Mouse (Mus musculus): ENCODE results near the gene Gm10553. TPM values are rescaled to one million over a fixed set of nuclear protein-coding genes. Genes with fewer than 3 reads are reported as not detected.
"Not testable (repeated sequence)": the region's sequence is repeated elsewhere in the genome, so short reads cannot be mapped to it uniquely, and the experiment has no call there.

Gm10553 gene
- polyA plus RNA-seq, 1 experiment, result not detected

- WGBS, result 60% methylated on average over 1 of the region's 7 CpGs
- DNase-seq (ENCODE audit: low read depth in 1 of 2, low spot score in 2 of 2), result not testable (repeated sequence)
Measured at GRCm38 (mm10) chr1:85109753-85110152, 9.8 kb downstream of the Gm10553 start, which contains the start of gene A530032D15Rik. Gene A530032D15Rik, minus strand, starts transcription at chr1:85109853.

GRCm38 (mm10) chr1:85110876-85111275 is 10.9 kb downstream of the Gm10553 start:
- H3K36me3 ChIP-seq (ENCODE audit: control insufficient read depth, insufficient read depth, low read length); H3K27ac ChIP-seq (ENCODE audit: insufficient read depth, low read length); H3K27me3 ChIP-seq (ENCODE audit: control insufficient read depth, insufficient read depth, low read length); DNase-seq (ENCODE audit: low read depth in 1 of 2, low spot score in 2 of 2); H3K4me3 ChIP-seq (ENCODE audit: extremely low read depth, insufficient read depth, insufficient read length); H3K4me1 ChIP-seq (ENCODE audit: control insufficient read depth, insufficient read depth, insufficient read length): not testable (repeated sequence)
- 80% methylated on average over 3 of the region's 3 CpGs for WGBS

More at GRCm38 (mm10) chr1:85109753-85110152, 9.8 kb downstream of the Gm10553 start, which contains the start of gene A530032D15Rik:
- H3K27me3 ChIP-seq (ENCODE audit: control insufficient read depth, insufficient read depth, low read length); H3K4me1 ChIP-seq (ENCODE audit: control insufficient read depth, insufficient read depth, insufficient read length); H3K4me3 ChIP-seq (ENCODE audit: extremely low read depth, insufficient read depth, insufficient read length); H3K27ac ChIP-seq (ENCODE audit: insufficient read depth, low read length); H3K36me3 ChIP-seq (ENCODE audit: control insufficient read depth, insufficient read depth, low read length): not testable (repeated sequence)

GRCm38 (mm10) chr1:85111572-85111971 is 11.6 kb downstream of the Gm10553 start:
- peak; percentile 40 to 71 for DNase-seq (ENCODE audit: low read depth in 1 of 2, low spot score in 2 of 2)

GRCm38 (mm10) chr1:85112266-85112665 is 12.3 kb downstream of the Gm10553 start:
- H3K27me3 ChIP-seq (ENCODE audit: control insufficient read depth, insufficient read depth, low read length); H3K4me3 ChIP-seq (ENCODE audit: extremely low read depth, insufficient read depth, insufficient read length); H3K27ac ChIP-seq (ENCODE audit: insufficient read depth, low read length); DNase-seq (ENCODE audit: low read depth in 1 of 2, low spot score in 2 of 2); H3K36me3 ChIP-seq (ENCODE audit: control insufficient read depth, insufficient read depth, low read length); H3K4me1 ChIP-seq (ENCODE audit: control insufficient read depth, insufficient read depth, insufficient read length): not testable (repeated sequence)
- WGBS, result 85% methylated on average over 7 of the region's 7 CpGs

More at GRCm38 (mm10) chr1:85111572-85111971, 11.6 kb downstream of the Gm10553 start:
- not testable (repeated sequence) for H3K4me3 ChIP-seq (ENCODE audit: extremely low read depth, insufficient read depth, insufficient read length); H3K4me1 ChIP-seq (ENCODE audit: control insufficient read depth, insufficient read depth, insufficient read length); H3K36me3 ChIP-seq (ENCODE audit: control insufficient read depth, insufficient read depth, low read length); H3K27ac ChIP-seq (ENCODE audit: insufficient read depth, low read length); H3K27me3 ChIP-seq (ENCODE audit: control insufficient read depth, insufficient read depth, low read length)
- WGBS, result 49% methylated on average over 10 of the region's 10 CpGs

GRCm38 (mm10) chr1:85112889-85113288 is 12.9 kb downstream of the Gm10553 start:
- not testable (repeated sequence) for H3K4me3 ChIP-seq (ENCODE audit: extremely low read depth, insufficient read depth, insufficient read length); H3K27me3 ChIP-seq (ENCODE audit: control insufficient read depth, insufficient read depth, low read length); H3K27ac ChIP-seq (ENCODE audit: insufficient read depth, low read length); DNase-seq (ENCODE audit: low read depth in 1 of 2, low spot score in 2 of 2); H3K4me1 ChIP-seq (ENCODE audit: control insufficient read depth, insufficient read depth, insufficient read length); H3K36me3 ChIP-seq (ENCODE audit: control insufficient read depth, insufficient read depth, low read length)
- WGBS, result 75% methylated on average over 2 of the region's 5 CpGs

GRCm38 (mm10) chr1:85114078-85114477 is 14.1 kb downstream of the Gm10553 start:
- H3K4me1 ChIP-seq (ENCODE audit: control insufficient read depth, insufficient read depth, insufficient read length); H3K36me3 ChIP-seq (ENCODE audit: control insufficient read depth, insufficient read depth, low read length); DNase-seq (ENCODE audit: low read depth in 1 of 2, low spot score in 2 of 2); H3K4me3 ChIP-seq (ENCODE audit: extremely low read depth, insufficient read depth, insufficient read length); H3K27me3 ChIP-seq (ENCODE audit: control insufficient read depth, insufficient read depth, low read length): not testable (repeated sequence)
- 81% methylated on average over 3 of the region's 3 CpGs for WGBS
- H3K27ac ChIP-seq (ENCODE audit: insufficient read depth, low read length), result peak overlapping the region; percentile 31

- not testable (repeated sequence) for H3K27me3 ChIP-seq (ENCODE audit: control insufficient read depth, insufficient read depth, low read length); DNase-seq (ENCODE audit: low read depth in 1 of 2, low spot score in 2 of 2); H3K36me3 ChIP-seq (ENCODE audit: control insufficient read depth, insufficient read depth, low read length); H3K27ac ChIP-seq (ENCODE audit: insufficient read depth, low read length); H3K4me1 ChIP-seq (ENCODE audit: control insufficient read depth, insufficient read depth, insufficient read length); H3K4me3 ChIP-seq (ENCODE audit: extremely low read depth, insufficient read depth, insufficient read length)
- 54% methylated on average over 6 of the region's 6 CpGs for WGBS
Measured at GRCm38 (mm10) chr1:85114666-85115402, 14.9 kb downstream of the Gm10553 start.

- not testable (repeated sequence) for H3K4me3 ChIP-seq (ENCODE audit: extremely low read depth, insufficient read depth, insufficient read length); H3K36me3 ChIP-seq (ENCODE audit: control insufficient read depth, insufficient read depth, low read length); H3K27ac ChIP-seq (ENCODE audit: insufficient read depth, low read length); H3K27me3 ChIP-seq (ENCODE audit: control insufficient read depth, insufficient read depth, low read length); H3K4me1 ChIP-seq (ENCODE audit: control insufficient read depth, insufficient read depth, insufficient read length); DNase-seq (ENCODE audit: low read depth in 1 of 2, low spot score in 2 of 2)
- 75% methylated on average over 5 of the region's 6 CpGs for WGBS
Measured at GRCm38 (mm10) chr1:85117537-85117936, 17.6 kb downstream of the Gm10553 start.

GRCm38 (mm10) chr1:85118341-85118740 is 18.4 kb downstream of the Gm10553 start:
- not testable (repeated sequence) for H3K27ac ChIP-seq (ENCODE audit: insufficient read depth, low read length); H3K27me3 ChIP-seq (ENCODE audit: control insufficient read depth, insufficient read depth, low read length); DNase-seq (ENCODE audit: low read depth in 1 of 2, low spot score in 2 of 2); H3K36me3 ChIP-seq (ENCODE audit: control insufficient read depth, insufficient read depth, low read length); H3K4me1 ChIP-seq (ENCODE audit: control insufficient read depth, insufficient read depth, insufficient read length); H3K4me3 ChIP-seq (ENCODE audit: extremely low read depth, insufficient read depth, insufficient read length)
- WGBS, result 90% methylated on average over 6 of the region's 6 CpGs

- not testable (repeated sequence) for H3K27me3 ChIP-seq (ENCODE audit: control insufficient read depth, insufficient read depth, low read length); H3K4me1 ChIP-seq (ENCODE audit: control insufficient read depth, insufficient read depth, insufficient read length); H3K4me3 ChIP-seq (ENCODE audit: extremely low read depth, insufficient read depth, insufficient read length); H3K27ac ChIP-seq (ENCODE audit: insufficient read depth, low read length); H3K36me3 ChIP-seq (ENCODE audit: control insufficient read depth, insufficient read depth, low read length); DNase-seq (ENCODE audit: low read depth in 1 of 2, low spot score in 2 of 2)
- 84% methylated on average over 4 of the region's 4 CpGs for WGBS
Measured at GRCm38 (mm10) chr1:85121841-85122240, 21.9 kb downstream of the Gm10553 start.

- DNase-seq (ENCODE audit: low read depth in 1 of 2, low spot score in 2 of 2); H3K27ac ChIP-seq (ENCODE audit: insufficient read depth, low read length); H3K27me3 ChIP-seq (ENCODE audit: control insufficient read depth, insufficient read depth, low read length); H3K4me1 ChIP-seq (ENCODE audit: control insufficient read depth, insufficient read depth, insufficient read length); H3K36me3 ChIP-seq (ENCODE audit: control insufficient read depth, insufficient read depth, low read length); H3K4me3 ChIP-seq (ENCODE audit: extremely low read depth, insufficient read depth, insufficient read length): not testable (repeated sequence)
- 80% methylated on average over 22 of the region's 22 CpGs for WGBS
Measured at GRCm38 (mm10) chr1:85133671-85134070, 33.7 kb downstream of the Gm10553 start.
